Mouse (Mus musculus): ENCODE data around the gene Eid1.

- TF ChIP-seq POU5F1 (IDR thresholded peaks at IDR 0.05; ENCODE audit: borderline replicate concordance, low read length) (no peak), CTCF (conservative IDR thresholded peaks at IDR 0.05; ENCODE audit: low read length) (no peak), NANOG (IDR thresholded peaks at IDR 0.05; ENCODE audit: borderline replicate concordance, low read length) (no peak)
Observed at GRCm38 (mm10) chr2:125702851-125703250, 30.0 kb downstream of the Eid1 start.
